Mouse (Mus musculus) thymus, postnatal 10 days (tissue): ENCODE measurements around the gene Rps6ka2.
A peak's percentile ranks its signal among the peaks of the same experiment; 100 is the strongest.

ENCODE experiments used
- DNase-seq, 2 experiments: peaks; one replicate each; pipeline ENCODE4 v3.0.0; 2021; ENCODE audit warnings: low spot score in 2 of 2

The Rps6ka2 gene

DNA sequence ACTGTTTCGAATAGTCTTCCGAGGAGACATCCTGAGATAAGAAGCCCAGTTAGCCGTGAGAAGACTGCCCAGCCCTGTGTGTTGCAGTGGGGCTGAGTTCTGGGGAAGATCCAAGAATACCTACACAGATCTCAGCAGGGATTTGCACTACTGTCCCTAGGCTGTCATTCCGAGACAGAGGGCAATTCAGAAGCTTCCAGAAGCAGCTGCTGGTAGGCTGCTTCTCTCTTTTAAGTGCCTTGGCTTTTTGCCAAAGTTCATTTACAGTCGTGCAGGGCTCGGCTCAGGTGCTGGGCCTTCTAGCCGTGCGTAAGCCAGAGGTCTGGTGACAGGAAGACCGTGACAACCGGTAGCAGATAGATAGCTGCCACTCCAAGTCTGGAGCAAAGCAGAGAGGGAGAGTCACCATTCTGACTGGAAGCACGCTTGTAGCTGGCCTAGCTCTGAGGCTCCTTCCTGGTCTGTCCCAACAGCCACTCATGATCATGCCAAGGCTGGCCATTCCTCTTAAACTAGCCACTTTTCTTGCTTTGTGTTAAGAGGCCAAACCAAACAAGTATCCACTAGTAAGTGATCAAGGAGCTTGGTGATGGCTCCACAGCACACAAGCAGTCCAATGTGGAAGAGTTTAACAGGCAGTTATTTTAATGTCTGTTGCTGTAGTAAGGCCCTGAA lies 49.3 kb downstream of the Rps6ka2 start:
- peak; percentile 7 to 44 for DNase-seq

DNA sequence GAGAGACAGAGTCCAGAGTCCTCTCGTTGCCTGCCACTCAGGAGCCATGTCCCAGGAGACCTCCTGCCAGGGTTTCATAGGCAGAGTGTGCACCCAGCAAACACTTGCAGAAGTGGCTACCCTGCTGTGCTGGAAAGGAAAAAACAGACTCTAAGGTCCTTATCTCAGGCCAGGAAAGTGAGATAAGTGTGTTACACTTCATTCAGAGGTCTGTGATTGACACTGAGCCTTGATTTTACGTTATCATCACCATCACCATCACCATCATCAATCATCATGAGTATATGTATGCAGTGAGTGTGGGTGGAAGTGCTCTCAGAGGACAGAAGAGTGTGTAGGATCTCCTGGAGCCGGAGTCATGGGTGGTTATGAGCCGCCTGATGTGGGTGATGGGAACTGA lies 51.4 kb downstream of the Rps6ka2 start:
- no peak for DNase-seq

DNA sequence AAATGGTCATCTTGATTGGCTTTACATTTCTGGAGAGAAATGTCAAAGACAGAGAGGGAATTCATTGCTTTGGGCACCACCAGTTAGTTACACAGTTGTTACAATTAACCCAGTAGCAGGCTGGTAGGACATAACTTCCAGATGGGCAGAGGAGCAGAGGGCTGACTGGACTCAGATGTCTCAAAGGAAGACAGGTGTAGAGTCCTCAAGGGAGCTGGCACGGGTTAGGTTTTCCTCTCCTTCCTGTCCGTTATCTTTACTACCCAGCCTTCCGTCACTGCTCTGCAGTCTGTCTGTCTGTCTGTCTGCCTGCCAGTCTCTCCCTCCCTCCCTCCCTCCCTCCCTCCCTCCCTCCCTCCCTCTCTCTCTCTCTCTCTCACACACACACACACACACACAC lies 52.3 kb downstream of the Rps6ka2 start:
- no peak for DNase-seq

DNA sequence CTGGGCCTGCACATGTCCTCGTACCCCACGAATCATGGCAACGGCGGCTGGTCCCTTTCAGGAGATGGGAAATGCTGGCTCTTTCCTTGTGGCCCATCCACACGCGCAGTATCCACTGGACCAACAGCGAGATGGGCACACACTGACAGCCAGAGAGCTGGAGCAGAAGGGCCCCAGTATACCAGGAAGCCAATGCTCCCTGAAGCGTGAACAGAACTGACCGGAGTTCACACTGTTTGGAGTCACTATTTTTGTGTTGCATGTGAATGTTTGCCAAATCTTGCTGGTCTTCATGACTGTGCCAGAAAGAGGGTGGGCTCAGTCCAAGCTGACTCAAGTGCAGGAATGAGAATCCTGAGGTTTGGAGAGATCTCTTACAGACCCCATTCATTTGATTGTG lies 58.6 kb downstream of the Rps6ka2 start:
- DNase-seq, result no peak

DNA sequence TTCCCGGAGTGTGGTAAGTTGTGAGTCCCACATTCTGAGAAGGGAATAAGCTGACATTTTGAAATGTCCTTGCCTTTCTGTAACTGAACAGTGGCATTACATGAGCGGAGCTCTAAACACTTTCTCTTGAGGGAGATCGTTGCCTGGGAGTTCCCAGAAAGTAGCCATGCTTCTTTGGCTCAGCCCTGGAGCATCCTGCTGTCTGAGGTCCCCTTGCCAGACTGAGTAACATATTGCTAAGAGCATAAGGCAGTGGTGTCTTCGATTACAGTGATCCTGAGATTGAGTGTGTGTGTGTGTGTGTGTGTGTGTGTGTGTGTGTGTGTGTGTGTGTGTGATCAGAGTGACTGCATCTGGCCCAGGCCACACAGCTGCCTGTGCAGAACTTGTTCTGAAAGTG lies 61.4 kb downstream of the Rps6ka2 start:
- DNase-seq, result no peak

- DNase-seq, result no peak
Observed at GRCm38 (mm10) chr17:7231790-7232189, 61.9 kb downstream of the Rps6ka2 start.

- DNase-seq, result no peak
Observed at GRCm38 (mm10) chr17:7232400-7232799, 62.5 kb downstream of the Rps6ka2 start.

DNA sequence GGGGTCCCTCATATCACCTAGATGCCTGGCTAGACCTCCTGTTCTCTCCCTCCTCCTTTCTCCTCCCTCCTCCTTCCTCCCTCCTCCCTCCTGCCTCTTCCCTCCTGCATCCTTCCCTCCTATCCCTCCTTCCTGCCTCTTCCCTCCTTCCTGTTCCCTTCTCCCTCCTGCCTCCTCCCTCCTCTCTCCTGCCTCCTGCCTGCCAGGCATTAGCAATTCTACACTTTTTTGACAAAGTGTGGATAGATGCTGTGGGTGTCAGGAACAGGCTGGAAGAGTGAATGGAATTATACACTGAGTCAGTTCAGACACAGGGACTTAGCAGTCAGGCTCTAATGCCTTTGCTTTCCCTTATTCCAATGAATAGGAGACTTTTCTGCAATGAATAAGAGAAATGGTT lies 63.3 kb downstream of the Rps6ka2 start:
- DNase-seq, result no peak

- DNase-seq, result no peak
Observed at GRCm38 (mm10) chr17:7237706-7238105, 67.8 kb downstream of the Rps6ka2 start.

- no peak for DNase-seq
Observed at GRCm38 (mm10) chr17:7238766-7239165, 68.9 kb downstream of the Rps6ka2 start.

GRCm38 (mm10) chr17:7240526-7240925 lies 70.6 kb downstream of the Rps6ka2 start:
- no peak for DNase-seq

DNA sequence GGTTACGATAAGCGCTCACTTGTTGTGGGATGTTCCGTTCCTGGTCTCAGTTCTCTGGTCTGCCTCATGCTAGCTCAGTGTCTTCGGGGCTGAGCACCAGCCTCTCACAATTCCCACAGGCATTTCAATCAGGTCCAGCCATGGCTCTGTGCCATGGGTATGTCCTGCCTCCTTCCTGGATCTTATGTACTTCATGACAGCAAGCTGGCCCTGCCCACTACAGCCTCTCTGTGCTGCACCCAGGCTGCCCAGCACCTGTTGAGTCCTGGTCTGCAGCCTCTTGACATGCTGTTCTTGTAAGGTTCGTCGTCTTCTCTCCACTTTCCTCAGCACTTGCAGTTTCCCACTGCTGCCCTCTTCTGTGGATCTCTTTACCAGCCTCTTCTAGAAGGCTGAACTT lies 75.2 kb downstream of the Rps6ka2 start:
- DNase-seq, result no peak

- DNase-seq, result no peak
Observed at GRCm38 (mm10) chr17:7246893-7247556, 77.1 kb downstream of the Rps6ka2 start.

DNA sequence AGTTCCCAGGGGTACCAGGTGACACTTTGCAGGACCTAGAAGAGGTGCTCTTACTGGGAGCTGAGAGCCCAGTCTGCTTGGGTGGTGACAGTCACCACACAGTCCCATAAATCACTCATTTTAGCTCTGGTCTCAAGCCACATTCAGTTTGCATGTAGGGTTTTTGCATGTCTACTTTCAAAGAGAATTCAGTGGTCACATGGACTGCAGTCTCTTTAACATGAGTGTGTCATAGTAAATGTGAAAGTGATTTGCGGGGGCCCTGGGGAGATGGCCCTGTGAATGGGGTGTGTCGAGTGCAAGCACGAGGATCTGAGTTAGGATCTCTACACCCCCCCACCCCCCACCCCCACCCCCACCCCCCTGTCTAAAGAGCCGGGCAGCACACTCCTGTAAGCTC lies 80.5 kb downstream of the Rps6ka2 start:
- DNase-seq, result no peak

GRCm38 (mm10) chr17:7257208-7257607 lies 87.3 kb downstream of the Rps6ka2 start:
- no peak for DNase-seq

DNA sequence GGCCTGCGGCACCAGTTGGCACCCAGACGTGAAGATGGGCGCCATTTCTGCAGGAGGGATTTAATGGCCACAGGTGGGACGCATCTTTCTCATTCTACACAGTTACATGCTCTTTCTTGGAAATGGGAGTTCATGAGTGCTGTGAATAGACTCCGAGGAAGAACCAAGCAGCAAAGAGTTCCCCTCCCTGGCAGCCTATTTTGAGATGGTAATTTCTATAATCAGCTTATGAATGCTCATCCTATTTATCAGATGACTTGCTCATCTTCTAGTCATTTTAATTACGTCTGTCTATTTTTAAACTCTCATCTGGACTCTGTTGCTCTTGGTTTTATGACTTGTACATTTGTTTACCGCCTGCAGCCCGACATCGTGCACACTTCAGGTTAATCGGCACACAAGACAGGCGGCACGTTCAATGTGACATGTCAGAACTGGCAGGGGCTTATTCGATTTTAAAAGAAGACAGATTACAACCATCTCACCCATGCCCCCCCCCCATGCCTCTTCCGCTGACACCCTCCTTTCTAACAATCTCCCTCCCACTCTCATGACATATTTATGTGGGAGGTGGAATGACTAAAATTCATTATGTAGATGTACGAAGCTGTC lies 88.9 kb downstream of the Rps6ka2 start:
- no peak for DNase-seq

DNA sequence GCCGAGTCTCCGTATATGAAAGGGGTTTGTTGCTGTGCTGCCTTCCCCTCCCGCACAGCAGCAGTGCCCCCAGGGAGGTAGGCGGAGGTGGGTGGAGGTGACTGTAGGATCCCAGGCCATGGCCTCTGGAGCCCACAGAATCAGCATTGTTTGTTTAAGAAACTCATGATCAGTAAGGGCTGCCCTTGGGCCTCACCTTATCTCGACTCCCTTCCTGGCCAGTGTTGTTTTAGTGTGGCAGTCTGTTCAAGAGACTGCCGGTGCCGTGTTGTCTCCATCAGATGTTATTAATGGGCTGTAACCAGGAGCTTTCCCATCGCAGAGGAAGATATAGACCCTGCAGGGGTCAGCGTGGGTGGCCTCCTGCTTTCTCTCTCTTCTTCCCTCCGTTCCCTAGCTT lies 90.4 kb downstream of the Rps6ka2 start:
- no peak for DNase-seq

- DNase-seq, result no peak
Observed at GRCm38 (mm10) chr17:7262056-7262455, 92.1 kb downstream of the Rps6ka2 start.

DNA sequence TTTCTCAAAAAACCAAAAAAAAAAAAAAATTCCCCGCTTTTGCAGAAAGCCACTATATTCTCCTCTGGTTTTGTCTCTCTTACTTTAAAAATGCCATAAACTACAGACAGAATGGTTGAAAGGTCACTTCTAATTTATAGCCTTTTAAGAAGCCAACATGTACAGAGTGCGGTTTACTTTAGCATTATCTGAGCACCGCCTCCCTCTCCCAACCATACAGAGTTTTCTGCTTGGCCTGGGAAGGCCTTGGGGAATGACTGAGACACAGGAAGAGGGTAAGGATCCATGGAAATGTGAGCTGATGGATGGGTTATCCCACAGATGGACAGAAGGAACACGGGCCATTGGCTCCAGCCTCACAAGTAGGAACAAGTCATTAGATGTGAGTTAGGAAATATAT lies 92.7 kb downstream of the Rps6ka2 start:
- DNase-seq, result no peak

- DNase-seq, result no peak
Observed at GRCm38 (mm10) chr17:7264610-7265009, 94.7 kb downstream of the Rps6ka2 start.

DNA sequence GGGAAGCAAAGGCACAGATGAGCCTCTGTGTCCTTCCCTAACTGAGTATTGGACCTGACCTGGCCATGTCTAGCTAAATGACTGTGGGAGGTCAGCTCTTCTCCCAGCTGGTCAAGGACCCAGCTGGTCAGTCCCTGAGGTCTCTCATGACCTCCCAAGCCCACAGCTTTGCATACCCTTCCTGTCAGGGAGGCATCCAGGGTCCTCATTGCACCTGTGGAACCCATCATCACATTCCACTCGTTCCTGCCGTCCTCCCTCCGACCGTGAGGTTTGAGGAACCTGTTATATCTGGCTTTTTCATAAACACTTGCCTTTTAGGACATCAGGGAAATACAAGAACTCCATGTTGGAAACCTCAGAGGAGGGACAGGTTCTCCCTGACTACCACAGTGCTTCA lies 95.4 kb downstream of the Rps6ka2 start:
- DNase-seq, result no peak

GRCm38 (mm10) chr17:7265705-7266368 lies 95.9 kb downstream of the Rps6ka2 start:
- no peak for DNase-seq

DNA sequence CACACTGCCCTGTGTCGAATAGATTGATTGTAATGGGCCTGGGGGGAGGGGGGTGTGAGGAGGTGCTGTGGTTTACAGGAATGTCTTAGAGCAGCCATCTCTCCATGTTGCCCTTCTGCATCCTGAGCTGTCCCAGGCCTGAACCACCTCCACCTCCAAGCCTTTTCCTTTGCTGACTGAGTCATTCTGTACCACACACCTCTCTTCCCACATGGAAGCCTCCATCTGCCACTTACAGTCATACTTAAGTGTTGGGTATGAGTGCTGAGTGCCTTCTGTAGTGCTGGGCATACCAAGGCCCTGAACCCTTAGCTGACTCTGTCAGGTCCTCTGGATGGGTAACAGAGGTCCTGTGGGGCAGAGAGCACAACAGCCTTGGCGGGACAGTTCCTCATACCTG lies 97.9 kb downstream of the Rps6ka2 start:
- no peak for DNase-seq
